Mouse (Mus musculus) intestine, postnatal 0 days (tissue): Measurements from ENCODE around the gene Cops7a. TPM values are rescaled to one million over a fixed set of nuclear protein-coding genes. Genes with fewer than 3 reads are reported as not detected.

Experiments
- ATAC-seq: fragments of 200-750 bp; cut with Nextera tagmentation; 2 replicates; pipeline ENCODE4 v1.8.0; 2017; ENCODE audit warnings: mild to moderate bottlenecking, moderate TSS enrichment, moderate library complexity
- H3K27ac ChIP-seq: fragments of 300-500 bp; sonication (generic); 2 replicates; pipeline ENCODE4 v1.5.1; 2014; ENCODE audit warnings: mild to moderate bottlenecking, low read depth, low read length, moderate library complexity
- H3K27me3 ChIP-seq: fragments of 300-500 bp; sonication (generic); replicated peaks from 2 replicates; pipeline ENCODE4 v1.6.1; 2014; ENCODE audit warnings: low read length, mixed read lengths; ENCODE audit not compliant: control insufficient read depth, insufficient read depth
- H3K36me3 ChIP-seq: fragments of 300-500 bp; sonication (generic); 2 replicates; pipeline ENCODE4 v1.6.1; 2014; ENCODE audit warnings: mild to moderate bottlenecking, moderate library complexity; ENCODE audit not compliant: control insufficient read depth, insufficient read depth
- H3K4me1 ChIP-seq: fragments of 300-500 bp; sonication (generic); replicated peaks from 2 replicates; pipeline ENCODE4 v1.6.1; 2014; ENCODE audit warnings: antibody characterized with exemption, low read length, mixed read lengths; ENCODE audit not compliant: control insufficient read depth, insufficient read depth
- H3K4me2 ChIP-seq: fragments of 300-500 bp; sonication (generic); replicated peaks from 2 replicates; pipeline ENCODE4 v1.6.1; 2014; ENCODE audit warnings: low read depth, mild to moderate bottlenecking, moderate library complexity
- H3K4me3 ChIP-seq: fragments of 300-500 bp; sonication (generic); 2 replicates; pipeline ENCODE4 v1.5.1; 2014; ENCODE audit warnings: low read depth, low read length
- H3K9ac ChIP-seq: fragments of 300-500 bp; sonication (generic); 2 replicates; pipeline ENCODE4 v1.6.1; 2014; ENCODE audit warnings: mild to moderate bottlenecking, low read depth, low read length
- H3K9me3 ChIP-seq: fragments of 300-500 bp; sonication (generic); 2 replicates; pipeline ENCODE4 v1.6.1; 2016; ENCODE audit warnings: mixed run types; ENCODE audit not compliant: control insufficient read depth
- CTCF ChIP-seq: sonication (generic); IDR thresholded peaks from 2 replicates; pipeline ENCODE4 v1.5.1; 2016; ENCODE audit warnings: low read depth, mild to moderate bottlenecking, control low read depth, antibody characterized with exemption, moderate library complexity
- WGBS: fragments of 180-500 bp; shearing (Covaris S2); extraction: QIAGEN DNeasy Blood & Tissue Kit; methylation state at CpG from one replicate; pipeline ENCODE4 v1.1.7; 2014; 5-methylcytosine and 5-hydroxymethylcytosine counted together
- polyA plus RNA-seq: library from polyadenylated mRNA; unstranded; fragments of >200 nt; fragmentation: Nextera tagmentation; extraction: Ambion mirVana; gene quantifications from 2 replicates; pipeline ENCODE4 v1.2.1, GENCODE M21; 2015

Gene Cops7a
- polyA plus RNA-seq, 1 experiment from 2014 or later, result 110 TPM

GRCm38 (mm10) chr6:124995246-124995645 is 29.9 kb upstream of the Cops7a start:
- peaks cover 41% of the 10 kb centered on the region for H3K27me3 ChIP-seq
- H3K36me3 ChIP-seq, result no peaks in the 10 kb centered on the region
- no peak overlapping the region for H3K4me3 ChIP-seq
- H3K27ac ChIP-seq, result no peak overlapping the region
- no peak overlapping the region for H3K4me2 ChIP-seq
- H3K9me3 ChIP-seq, result no peaks in the 10 kb centered on the region
- WGBS, result 72% methylated on average over 7 of the region's 7 CpGs
- TF ChIP-seq CTCF, result no peak
- 0 out of 2 replicates have a peak, but pooled peaks cover 4% of the 10 kb centered on the region for H3K4me1 ChIP-seq
- ATAC-seq, result no peak
- no peak overlapping the region for H3K9ac ChIP-seq

DNA sequence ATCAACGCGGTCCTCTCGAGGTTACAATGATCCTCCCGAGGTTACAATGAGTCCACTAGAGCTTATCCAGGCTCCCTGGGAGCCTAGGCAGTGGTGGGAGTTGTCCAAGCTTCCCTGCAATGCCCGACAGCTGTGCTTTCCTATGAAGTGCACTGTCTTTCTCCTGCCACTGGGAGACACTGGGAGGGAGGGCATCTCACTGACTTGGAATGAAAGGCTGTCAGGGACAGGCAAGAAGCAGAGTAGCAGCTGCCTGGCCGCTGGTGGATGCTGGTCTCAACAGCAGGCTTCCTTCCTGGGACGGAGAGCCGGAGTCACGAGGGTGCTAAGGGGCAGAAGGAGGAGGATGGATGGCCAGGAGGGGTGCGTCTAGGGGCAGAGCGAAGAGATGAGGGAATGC is 28.5 kb upstream of the Cops7a start:
- 0 out of 2 replicates have a peak, but pooled peaks have one; percentile 7 for ATAC-seq
- no peaks in the 10 kb centered on the region for H3K9me3 ChIP-seq
- H3K27me3 ChIP-seq, result peaks cover 29% of the 10 kb centered on the region
- H3K27ac ChIP-seq, result peak overlapping the region; percentile 21; the same call in 1 of the 2 replicates
- H3K36me3 ChIP-seq, result no peaks in the 10 kb centered on the region
- peak; percentile 52 for TF ChIP-seq CTCF
- no peak overlapping the region for H3K4me2 ChIP-seq
- no peak overlapping the region for H3K4me3 ChIP-seq
- 0 out of 2 replicates have a peak, but pooled peaks cover 4% of the 10 kb centered on the region for H3K4me1 ChIP-seq
- H3K9ac ChIP-seq, result no peak overlapping the region
- WGBS, result 23% methylated on average over 11 of the region's 11 CpGs

GRCm38 (mm10) chr6:124993365-124993764 is 28.0 kb upstream of the Cops7a start:
- ATAC-seq, result peak; percentile 87
- TF ChIP-seq CTCF, result no peak
- H3K4me3 ChIP-seq, result no peak overlapping the region
- no peaks in the 10 kb centered on the region for H3K36me3 ChIP-seq
- no peaks in the 10 kb centered on the region for H3K9me3 ChIP-seq
- H3K9ac ChIP-seq, result no peak overlapping the region
- no peak overlapping the region for H3K4me2 ChIP-seq
- 0 out of 2 replicates have a peak, but pooled peaks cover 4% of the 10 kb centered on the region for H3K4me1 ChIP-seq
- H3K27me3 ChIP-seq, result peaks cover 24% of the 10 kb centered on the region
- WGBS, result 32% methylated on average over 9 of the region's 9 CpGs
- no peak overlapping the region for H3K27ac ChIP-seq

DNA sequence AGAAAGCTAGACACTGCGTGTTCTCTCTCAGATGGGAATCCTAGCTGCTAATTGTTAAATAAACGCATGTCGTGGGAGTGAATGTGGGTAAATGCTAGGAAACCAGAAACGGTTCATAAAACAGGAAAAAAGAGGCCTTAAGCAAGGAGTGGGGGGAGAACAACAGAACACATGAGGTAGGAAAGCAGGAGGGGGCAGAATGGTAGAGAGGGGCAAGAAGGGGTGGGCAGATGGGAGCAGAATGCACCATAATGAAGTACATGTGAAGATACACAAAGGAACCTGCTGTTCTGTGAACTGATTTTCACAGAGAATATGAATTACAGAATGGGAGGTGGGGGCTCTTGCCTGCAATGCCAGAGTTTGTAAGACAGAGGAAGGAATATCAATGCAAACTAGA is 26.9 kb upstream of the Cops7a start:
- 72% methylated on average over 4 of the region's 4 CpGs for WGBS
- no peak for TF ChIP-seq CTCF
- no peak overlapping the region for H3K4me2 ChIP-seq
- no peaks in the 10 kb centered on the region for H3K36me3 ChIP-seq
- H3K9me3 ChIP-seq, result no peaks in the 10 kb centered on the region
- H3K27ac ChIP-seq, result no peak overlapping the region
- no peak overlapping the region for H3K4me3 ChIP-seq
- 0 out of 2 replicates have a peak, but pooled peaks cover 4% of the 10 kb centered on the region for H3K4me1 ChIP-seq
- H3K9ac ChIP-seq, result no peak overlapping the region
- ATAC-seq, result no peak
- peaks cover 15% of the 10 kb centered on the region for H3K27me3 ChIP-seq

GRCm38 (mm10) chr6:124967766-124968165 is 2.4 kb upstream of the Cops7a start:
- ATAC-seq, result no peak
- TF ChIP-seq CTCF, result peak; percentile 72
- Histone ChIP-seq H3K9ac (no peak overlapping the region), H3K4me2 (no peak overlapping the region), H3K4me3 (no peak overlapping the region), H3K9me3 (no peaks in the 10 kb centered on the region), H3K27me3 (no peaks in the 10 kb centered on the region), H3K27ac (no peak overlapping the region), H3K4me1 (peaks cover 10% of the 10 kb centered on the region; the same call in 1 of the 2 replicates), H3K36me3 (no peaks in the 10 kb centered on the region)
- WGBS, result 60% methylated on average over 4 of the region's 4 CpGs

DNA sequence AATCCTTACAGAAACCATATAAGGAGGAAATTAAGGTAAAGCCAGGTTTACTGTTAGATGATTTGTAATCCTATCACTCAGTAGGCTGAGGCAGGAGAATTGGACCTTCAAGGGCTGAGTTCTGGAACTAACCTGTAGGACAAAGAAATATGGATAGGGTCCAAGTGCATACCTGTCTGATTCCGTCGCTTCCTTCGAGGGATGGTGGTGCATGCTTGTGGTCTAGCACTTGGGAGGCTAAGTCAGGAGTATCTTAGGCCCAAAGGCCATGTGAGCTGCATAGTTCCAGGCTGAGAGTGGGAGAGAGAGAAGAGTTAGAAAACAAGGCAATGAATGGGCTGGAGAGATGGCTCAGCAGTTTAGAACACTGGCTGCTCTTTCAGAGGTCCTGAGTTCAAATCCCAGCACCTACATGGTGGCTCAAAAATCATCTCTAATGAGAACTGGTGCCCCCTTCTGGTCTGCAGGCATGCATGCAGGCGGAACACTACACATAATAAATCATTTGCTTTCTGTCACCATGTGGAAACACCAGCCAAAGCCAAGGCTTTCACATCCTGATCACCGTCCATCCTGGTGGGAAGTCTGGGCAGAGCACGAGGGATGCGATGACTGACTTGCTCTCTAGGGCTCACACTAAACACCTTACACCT is 1.3 kb upstream of the Cops7a start:
- H3K27me3 ChIP-seq, result no peaks in the 10 kb centered on the region
- H3K9ac ChIP-seq, result peak overlapping the region; percentile 74; the same call in 1 of the 2 replicates
- H3K9me3 ChIP-seq, result no peaks in the 10 kb centered on the region
- 94% methylated on average over 7 of the region's 7 CpGs for WGBS
- H3K27ac ChIP-seq, result no peak overlapping the region
- peaks cover 10% of the 10 kb centered on the region; the same call in 1 of the 2 replicates for H3K4me1 ChIP-seq
- ATAC-seq, result no peak
- H3K36me3 ChIP-seq, result no peaks in the 10 kb centered on the region
- peak overlapping the region; percentile 85 for H3K4me2 ChIP-seq
- H3K4me3 ChIP-seq, result peak overlapping the region; percentile 69; the same call in 1 of the 2 replicates
- TF ChIP-seq CTCF, result peak; percentile 55
